Mouse (Mus musculus) liver, adult 2 months (tissue): Measurements from ENCODE around the gene Mrps7. TPM values are rescaled to one million over a fixed set of nuclear protein-coding genes. Genes with fewer than 3 reads are reported as not detected.

ENCODE experiments used
- DNase-seq: peaks from one replicate; pipeline ENCODE4 v3.0.0-alpha.2; 2011; ENCODE audit warnings: low read depth, low spot score; ENCODE audit errors: extremely low read depth
- H3K27ac ChIP-seq: fragments of 200-500 bp; replicated peaks from 2 replicates; pipeline ENCODE4 v1.5.1; 2012; ENCODE audit warnings: low read depth, mild to moderate bottlenecking, control low read depth, inconsistent platforms, low read length; ENCODE audit not compliant: insufficient read depth
- H3K27me3 ChIP-seq: fragments of 200-500 bp; 2 replicates; pipeline ENCODE4 v1.6.1; 2012; ENCODE audit warnings: mild to moderate bottlenecking, moderate library complexity, low read length, inconsistent platforms; ENCODE audit not compliant: control insufficient read depth, insufficient read depth
- H3K36me3 ChIP-seq: fragments of 200-500 bp; 2 replicates; pipeline ENCODE4 v1.6.1; 2012; ENCODE audit warnings: low read length, inconsistent platforms; ENCODE audit not compliant: control insufficient read depth, insufficient read depth
- H3K4me1 ChIP-seq: fragments of 200-500 bp; 2 replicates; pipeline ENCODE4 v1.6.1; 2011; ENCODE audit warnings: low read length; ENCODE audit not compliant: control insufficient read depth, insufficient read depth
- H3K4me3 ChIP-seq: fragments of 200-500 bp; 2 replicates; pipeline ENCODE4 v1.5.1; 2011; ENCODE audit warnings: low read depth, mild to moderate bottlenecking, control low read depth, low read length, moderate library complexity; ENCODE audit not compliant: insufficient read depth
- H3K79me2 ChIP-seq: fragments of 200-500 bp; 2 replicates; pipeline ENCODE4 v1.6.1; 2012; ENCODE audit warnings: inconsistent platforms, mild to moderate bottlenecking, low read length, moderate library complexity; ENCODE audit not compliant: control insufficient read depth, insufficient read depth
- H3K9ac ChIP-seq: fragments of 200-500 bp; 2 replicates; pipeline ENCODE4 v1.6.1; 2012; ENCODE audit warnings: low read depth, mild to moderate bottlenecking, control low read depth, inconsistent platforms, low read length
- CTCF ChIP-seq: fragments of 200-500 bp; IDR thresholded peaks from 2 replicates; pipeline ENCODE4 v1.5.1; 2011; ENCODE audit warnings: low read depth, low read length, control low read depth
- POLR2A ChIP-seq: fragments of 200-500 bp; IDR thresholded peaks from 2 replicates; pipeline ENCODE4 v1.6.1; 2011; ENCODE audit warnings: low read length, control low read depth; ENCODE audit not compliant: insufficient read depth; ENCODE audit errors: extremely low read depth
- whole genome bisulfite sequencing: fragments of 180-500 bp; shearing (Covaris S2); methylation state at CpG from one replicate; pipeline ENCODE4 v1.1.7; 2018; 5-methylcytosine and 5-hydroxymethylcytosine counted together
- polyA plus RNA-seq: library from polyadenylated mRNA; depleted of rRNA; stranded (reverse); fragments of >200 nt; gene quantifications from 2 replicates; pipeline ENCODE4 v1.2.3, GENCODE M21; 2012
- total RNA-seq: library from RNA; depleted of rRNA; stranded (reverse); fragments of >200 nt; gene quantifications from 2 replicates; pipeline ENCODE4 v1.2.3, GENCODE M21; 2014

Gene Mrps7
- total and polyA plus RNA-seq, 2 experiments: 32.9 to 48.1 TPM

- H3K27ac ChIP-seq: peak overlapping the region; percentile 68
- no peak for DNase-seq
- no peaks in the 10 kb centered on the region for H3K27me3 ChIP-seq
- H3K36me3 ChIP-seq: peaks cover 14% of the 10 kb centered on the region; the same call in 1 of the 2 replicates
- peaks cover 23% of the 10 kb centered on the region for H3K4me1 ChIP-seq
- H3K4me3 ChIP-seq: peak overlapping the region; percentile 83
- peak overlapping the region; percentile 87 for H3K9ac ChIP-seq
- peaks cover 25% of the 10 kb centered on the region; the same call in 1 of the 2 replicates for H3K79me2 ChIP-seq
- no peak for TF ChIP-seq POLR2A
- no peak for TF ChIP-seq CTCF
- WGBS: under 1% methylated on average over 15 of the region's 15 CpGs
Measured at GRCm38 (mm10) chr11:115603128-115603475, 623 bp upstream of the Mrps7 start.

- Histone ChIP-seq H3K4me1 (peaks cover 23% of the 10 kb centered on the region), H3K27ac (peak overlapping the region; percentile 91), H3K9ac (peak overlapping the region; percentile 82), H3K79me2 (peaks cover 25% of the 10 kb centered on the region; the same call in 1 of the 2 replicates), H3K27me3 (no peaks in the 10 kb centered on the region), H3K4me3 (peak overlapping the region; percentile 83), H3K36me3 (peaks cover 18% of the 10 kb centered on the region; the same call in 1 of the 2 replicates)
- peak; percentile 53 for DNase-seq
- TF ChIP-seq POLR2A: no peak
- no peak for TF ChIP-seq CTCF
- WGBS: 0% methylated on average over 26 of the region's 26 CpGs
Measured at GRCm38 (mm10) chr11:115604304-115604696, 575 bp downstream of the Mrps7 start.

DNA sequence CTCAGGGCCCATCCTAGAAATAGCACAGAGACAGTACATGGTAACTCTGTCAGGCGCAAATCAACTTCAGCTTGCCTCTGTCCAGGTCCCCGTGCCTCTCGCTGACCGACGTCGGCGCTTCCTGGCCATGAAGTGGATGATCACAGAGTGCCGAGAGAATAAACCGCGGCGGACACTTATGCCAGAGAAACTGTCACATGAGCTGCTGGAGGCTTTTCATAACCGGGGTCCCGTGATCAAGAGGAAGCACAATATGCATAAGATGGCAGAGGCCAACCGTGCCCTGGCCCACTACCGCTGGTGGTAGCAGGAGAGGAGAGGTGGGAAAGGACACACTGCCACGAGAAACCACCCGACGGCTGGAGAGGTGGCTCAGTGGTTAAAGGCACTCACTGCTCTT is 3.0 kb downstream of the Mrps7 start:
- no peak overlapping the region for H3K9ac ChIP-seq
- WGBS: 96% methylated on average over 18 of the region's 18 CpGs
- no peak overlapping the region for H3K27ac ChIP-seq
- H3K27me3 ChIP-seq: no peaks in the 10 kb centered on the region
- TF ChIP-seq POLR2A: no peak
- no peak for TF ChIP-seq CTCF
- H3K79me2 ChIP-seq: peaks cover 29% of the 10 kb centered on the region; the same call in 1 of the 2 replicates
- no peak overlapping the region for H3K4me3 ChIP-seq
- no peak for DNase-seq
- peaks cover 24% of the 10 kb centered on the region for H3K4me1 ChIP-seq
- H3K36me3 ChIP-seq: peaks cover 19% of the 10 kb centered on the region; the same call in 1 of the 2 replicates

GRCm38 (mm10) chr11:115608421-115609399 is 5.0 kb downstream of the Mrps7 start:
- H3K4me3 ChIP-seq: no peak overlapping the region
- H3K27ac ChIP-seq: no peak overlapping the region
- peaks cover 21% of the 10 kb centered on the region; the same call in 1 of the 2 replicates for H3K79me2 ChIP-seq
- 85% methylated on average over 23 of the region's 23 CpGs for WGBS
- TF ChIP-seq POLR2A (no peak), CTCF (no peak)
- H3K27me3 ChIP-seq: no peaks in the 10 kb centered on the region
- no peak overlapping the region for H3K9ac ChIP-seq
- DNase-seq: no peak
- peaks cover 19% of the 10 kb centered on the region for H3K4me1 ChIP-seq
- H3K36me3 ChIP-seq: peaks cover 19% of the 10 kb centered on the region; the same call in 1 of the 2 replicates

- H3K4me1 ChIP-seq: peaks cover 21% of the 10 kb centered on the region
- no peaks in the 10 kb centered on the region for H3K27me3 ChIP-seq
- TF ChIP-seq POLR2A (no peak), CTCF (no peak)
- H3K4me3 ChIP-seq: no peak overlapping the region
- DNase-seq: no peak
- no peak overlapping the region for H3K27ac ChIP-seq
- H3K9ac ChIP-seq: no peak overlapping the region
- H3K79me2 ChIP-seq: peaks cover 14% of the 10 kb centered on the region; the same call in 1 of the 2 replicates
- 76% methylated on average over 3 of the region's 3 CpGs for WGBS
- peaks cover 19% of the 10 kb centered on the region; the same call in 1 of the 2 replicates for H3K36me3 ChIP-seq
Measured at GRCm38 (mm10) chr11:115609576-115609975, 5.9 kb downstream of the Mrps7 start.
